Mouse (Mus musculus) bone marrow, adult 2 months (tissue): ENCODE measurements around the gene Pcgf2.

Experiments
- CTCF ChIP-seq: fragments of 200-500 bp; IDR thresholded peaks from 2 replicates; pipeline ENCODE4 v1.5.1; 2011; ENCODE audit warnings: low read length, control low read depth; ENCODE audit not compliant: control insufficient read depth, insufficient read depth
- POLR2A ChIP-seq: fragments of 200-500 bp; IDR thresholded peaks from 2 replicates; pipeline ENCODE4 v1.6.1; 2011; ENCODE audit warnings: low read depth, mild to moderate bottlenecking, control low read depth, low read length, borderline replicate concordance; ENCODE audit not compliant: control insufficient read depth

DNA sequence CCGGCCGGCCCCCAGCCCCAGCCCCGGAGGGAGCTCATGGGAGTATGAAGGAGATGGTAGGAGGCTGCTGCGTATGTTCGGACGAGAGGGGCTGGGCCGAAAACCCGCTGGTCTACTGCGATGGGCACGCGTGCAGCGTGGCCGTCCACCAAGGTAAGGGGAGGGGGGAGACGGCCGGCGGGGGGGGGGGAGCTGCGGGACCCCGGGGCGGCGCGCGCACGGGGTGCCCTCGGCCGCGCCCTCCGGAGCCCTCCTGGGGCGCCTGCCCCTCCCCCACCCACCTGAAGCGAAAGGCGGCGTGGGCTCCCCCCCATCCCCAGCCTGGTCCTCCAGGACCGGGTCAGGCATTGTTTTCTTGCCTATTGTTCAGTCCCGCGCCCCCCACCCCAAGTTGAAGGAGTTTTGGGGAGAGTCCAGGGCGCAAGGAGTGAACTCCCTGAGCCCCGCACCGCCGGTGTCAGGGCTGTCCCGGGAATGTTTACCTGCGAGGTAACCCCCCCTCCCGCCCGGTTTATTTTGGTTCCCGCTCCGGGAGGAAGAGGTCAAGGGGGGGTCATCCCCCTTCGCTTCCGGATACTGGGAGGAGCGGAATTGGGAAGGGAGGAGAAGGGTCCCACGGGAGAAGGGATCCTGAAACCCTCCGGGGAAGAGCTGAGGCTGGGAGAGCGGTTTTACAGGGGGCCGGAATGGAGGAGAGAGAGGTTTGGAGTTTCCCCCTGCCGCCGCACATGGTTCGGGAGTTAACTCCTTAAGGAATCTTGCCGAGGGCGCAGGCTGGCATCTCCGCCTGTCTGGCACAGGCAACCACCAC lies 36.6 kb downstream of the Pcgf2 start:
- TF ChIP-seq CTCF (no peak), POLR2A (no peak)
